Mouse (Mus musculus) adrenal gland, postnatal 10 days (tissue): ENCODE data around the gene Tmco4. TPM values are rescaled to one million over a fixed set of nuclear protein-coding genes. Genes with fewer than 3 reads are reported as not detected.
"Not testable (repeated sequence)": the region's sequence is repeated elsewhere in the genome, so short reads cannot be mapped to it uniquely, and the experiment has no call there.

Experiments used
- DNase-seq: peaks from one replicate; pipeline ENCODE4 v3.0.0; 2021; ENCODE audit warnings: mixed read lengths
- total RNA-seq, 2 experiments: library from RNA; stranded (reverse); gene quantifications; 2 replicates each; pipeline ENCODE4 v1.2.3; 2021

Tmco4 gene
- total RNA-seq, 2 experiments from 2014 or later = 14.7 to 15.0 TPM

DNA sequence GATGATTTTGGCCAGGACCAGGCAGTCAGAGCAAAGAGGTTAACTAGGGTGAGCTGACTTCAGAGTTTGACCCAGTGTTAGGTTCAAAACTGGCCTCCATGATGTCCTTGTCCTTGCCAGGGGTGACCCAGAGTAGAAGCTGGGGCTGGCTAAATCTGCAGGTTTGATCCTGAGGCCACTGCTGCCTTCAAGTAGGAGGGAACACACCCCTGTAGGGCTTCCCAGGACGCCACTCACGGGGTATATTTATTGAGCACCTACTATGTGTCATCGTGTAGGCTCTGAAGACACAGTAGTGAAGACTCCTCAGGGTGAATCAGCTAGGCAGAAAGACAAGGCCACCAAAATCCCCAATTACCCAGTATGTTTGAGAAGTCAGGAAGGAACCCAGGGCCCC, 1.0 kb downstream of the Tmco4 start:
- no peak for DNase-seq

- not testable (repeated sequence) for DNase-seq
Measured at GRCm38 (mm10) chr4:138974540-138974939, 1.9 kb downstream of the Tmco4 start.

- no peak for DNase-seq
Measured at GRCm38 (mm10) chr4:138975194-138975593, 2.5 kb downstream of the Tmco4 start.

DNA sequence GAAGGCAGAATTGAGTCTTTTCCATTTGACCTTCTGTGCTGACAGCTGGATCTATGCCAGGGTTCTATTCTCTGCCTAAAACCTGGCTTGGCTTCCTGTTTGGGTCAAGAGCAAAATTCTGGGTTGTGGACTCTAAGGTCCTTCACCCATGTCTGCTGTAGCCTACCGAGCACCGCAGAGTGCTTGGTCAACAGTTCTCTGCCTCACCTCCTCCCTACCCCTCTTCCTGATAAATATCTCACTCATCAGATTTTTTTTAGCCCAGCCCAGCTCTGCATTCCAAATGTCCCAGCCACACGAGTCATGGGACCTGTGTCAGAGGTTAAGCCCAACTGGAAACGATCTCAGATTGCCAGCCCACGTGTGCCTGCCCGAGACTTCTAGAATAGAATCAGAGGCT, 3.4 kb downstream of the Tmco4 start:
- DNase-seq = no peak

DNA sequence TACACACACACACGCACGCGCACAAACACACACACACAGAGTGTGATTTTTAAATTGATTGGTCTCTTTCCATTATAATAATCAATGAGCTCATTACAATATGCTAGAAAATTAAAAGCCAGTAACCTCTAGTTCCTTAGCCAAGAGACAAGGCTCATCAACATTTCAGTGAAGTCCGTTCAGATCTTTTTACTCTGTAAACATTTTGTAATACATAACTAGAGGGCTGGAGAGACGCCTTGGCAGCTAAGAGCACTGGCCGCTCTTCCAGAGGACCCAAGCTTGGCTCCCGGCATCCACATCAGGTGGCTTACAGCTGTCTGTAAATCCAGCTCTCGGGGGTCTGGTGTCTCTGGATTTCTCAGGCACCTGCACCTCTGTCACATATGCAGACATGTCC, 7.3 kb downstream of the Tmco4 start:
- no peak for DNase-seq

DNA sequence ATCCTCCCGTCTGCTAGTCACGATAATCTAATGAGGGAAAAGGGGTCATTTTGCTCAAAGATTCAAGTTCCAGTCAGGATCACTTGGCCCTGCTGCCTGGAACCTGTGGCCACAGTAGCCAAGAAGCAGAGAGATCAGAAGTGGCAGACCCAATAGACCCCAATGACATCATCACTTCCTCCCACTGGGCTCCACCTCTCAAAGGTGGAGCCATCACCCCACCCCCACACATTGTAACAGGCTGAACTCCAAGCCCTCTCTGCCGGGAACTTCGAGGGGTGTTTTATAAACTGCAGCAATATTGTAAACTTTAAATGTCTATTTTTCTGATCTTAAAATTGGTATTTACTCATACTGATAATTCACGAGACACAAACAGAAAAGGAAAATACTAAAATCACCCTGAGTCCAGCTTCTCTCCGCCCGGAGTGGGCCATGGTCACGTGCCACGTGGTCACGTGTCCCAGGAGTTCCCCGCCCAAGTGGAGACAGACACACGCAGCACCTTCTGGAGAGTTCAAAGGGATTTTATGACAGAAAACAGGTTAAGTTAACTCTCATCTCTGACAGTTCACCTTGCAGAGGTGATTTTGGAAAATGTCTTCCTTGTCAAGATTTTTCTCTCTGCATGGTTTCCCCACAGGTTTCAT, 8.2 kb downstream of the Tmco4 start:
- no peak for DNase-seq

- no peak for DNase-seq
Measured at GRCm38 (mm10) chr4:138983422-138983821, 10.7 kb downstream of the Tmco4 start.

GRCm38 (mm10) chr4:138984744-138985143, 12.1 kb downstream of the Tmco4 start:
- no peak for DNase-seq

DNA sequence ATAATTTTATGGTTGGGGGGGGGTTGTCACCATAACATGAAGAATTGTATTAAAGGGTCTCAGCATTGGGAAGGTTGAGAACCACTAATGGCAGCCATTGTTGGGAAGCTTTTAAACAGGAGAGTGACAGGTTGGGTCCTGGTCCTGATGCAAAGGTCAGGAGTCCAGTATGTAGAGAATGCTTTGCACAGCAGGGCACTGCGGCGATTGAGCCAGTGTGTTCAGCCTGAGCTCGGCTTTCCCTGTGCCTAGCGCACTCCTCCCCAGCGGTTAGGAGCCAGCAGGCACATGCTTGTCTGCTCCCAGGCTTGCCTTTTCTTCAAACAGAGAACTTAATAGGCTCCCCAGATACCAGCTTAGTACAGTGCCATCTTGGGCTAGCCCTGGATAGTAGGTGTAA, 13.6 kb downstream of the Tmco4 start:
- no peak for DNase-seq

- no peak for DNase-seq
Measured at GRCm38 (mm10) chr4:138994389-138994788, 21.7 kb downstream of the Tmco4 start.

DNA sequence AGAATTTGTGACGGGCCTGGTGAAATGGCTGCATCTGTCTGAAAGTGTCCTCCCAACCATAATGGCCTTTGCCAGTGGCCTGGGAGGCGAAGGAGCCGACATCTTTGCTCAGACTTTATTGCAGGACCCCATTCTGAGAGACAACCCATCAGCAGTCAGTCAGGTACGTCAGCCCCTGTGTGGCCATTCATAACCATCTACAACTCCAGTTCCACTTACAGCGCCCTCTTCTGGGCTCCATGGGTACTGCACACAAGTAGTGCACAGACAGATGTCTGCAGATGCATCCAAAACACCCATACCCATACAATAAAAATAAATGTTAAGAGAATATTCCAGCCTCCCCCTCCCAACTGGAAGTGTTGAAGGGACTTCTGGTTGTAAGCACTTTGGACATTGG, 23.7 kb downstream of the Tmco4 start:
- no peak for DNase-seq

DNA sequence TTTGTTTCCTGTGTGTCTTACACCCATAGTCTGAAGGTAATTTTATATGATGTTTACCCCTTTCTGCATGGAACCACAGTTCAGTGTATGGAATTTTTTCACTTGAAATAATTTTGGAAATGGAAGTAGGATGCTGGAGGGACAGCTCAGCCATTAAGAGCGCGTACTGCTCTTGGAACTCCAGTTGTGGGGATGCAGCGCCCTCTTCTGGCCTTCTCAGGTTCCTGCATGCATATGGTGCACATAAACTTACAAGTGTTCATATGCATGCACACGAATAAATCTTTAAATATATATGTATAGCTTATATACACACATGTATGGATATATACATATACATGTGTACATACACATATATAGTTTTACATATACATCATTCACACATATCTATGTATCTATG, 24.4 kb downstream of the Tmco4 start:
- DNase-seq = no peak

GRCm38 (mm10) chr4:138998611-138999010, 25.9 kb downstream of the Tmco4 start:
- no peak for DNase-seq

DNA sequence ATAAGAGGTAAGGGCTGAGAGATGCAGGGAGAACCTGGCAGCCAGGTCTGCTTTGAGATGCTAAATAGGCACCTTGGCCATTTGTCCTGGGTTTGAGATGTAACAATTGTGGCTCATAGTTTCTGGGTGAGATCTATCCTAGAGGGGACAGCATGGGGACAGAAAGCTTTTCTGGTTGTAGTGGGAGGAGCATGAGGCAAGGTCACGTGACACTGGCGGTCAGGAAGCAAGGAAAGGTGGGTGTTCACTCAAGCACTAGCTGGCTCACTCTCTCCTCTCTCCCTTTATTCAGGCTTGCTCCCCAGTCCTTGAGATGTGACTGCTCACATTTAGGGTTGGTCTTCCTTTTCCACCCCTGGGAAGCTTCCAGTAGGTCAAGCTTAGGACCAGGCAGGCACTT, 28.3 kb downstream of the Tmco4 start:
- no peak for DNase-seq

DNA sequence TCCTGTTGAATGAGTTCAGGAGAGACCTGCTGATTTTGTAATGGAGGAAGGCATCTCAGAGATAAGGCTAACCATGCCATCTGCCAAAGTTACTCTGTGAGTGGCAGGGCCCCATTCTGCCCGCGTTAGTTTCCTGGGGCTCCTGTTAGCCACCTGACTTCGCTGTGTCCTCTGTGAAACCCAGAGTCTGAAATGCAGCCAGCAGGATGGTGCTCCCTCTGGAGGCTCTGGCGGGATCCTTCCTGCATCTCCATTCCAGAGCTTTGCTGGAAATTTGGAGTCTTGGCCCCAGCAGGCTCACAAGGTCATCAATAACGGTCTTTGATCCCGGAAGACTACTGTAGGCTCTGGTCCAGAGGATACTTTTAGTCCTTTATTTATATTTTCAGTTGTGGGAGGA, 28.7 kb downstream of the Tmco4 start:
- DNase-seq = peak; percentile 60

- no peak for DNase-seq
Measured at GRCm38 (mm10) chr4:139004067-139004466, 31.4 kb downstream of the Tmco4 start.

DNA sequence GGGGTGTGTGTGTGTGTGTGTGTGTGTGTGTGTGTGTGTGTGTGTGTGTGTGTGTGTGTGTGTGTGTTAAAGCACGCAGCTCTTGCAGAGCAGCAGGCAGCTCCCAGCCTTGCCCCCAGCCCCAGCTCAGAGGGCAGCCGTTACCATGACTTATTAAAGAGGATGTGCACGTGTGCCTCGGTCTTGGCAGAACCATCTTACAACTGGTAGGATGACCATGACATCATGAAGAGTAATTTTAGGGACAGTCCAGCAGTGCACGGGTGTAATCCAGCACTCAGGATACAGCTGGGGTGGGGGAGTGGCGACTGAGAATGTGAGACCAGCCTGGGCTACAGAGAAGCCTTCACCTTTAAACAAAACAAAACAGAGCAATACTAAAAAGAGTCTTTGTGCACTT, 32.5 kb downstream of the Tmco4 start:
- DNase-seq = no peak

DNA sequence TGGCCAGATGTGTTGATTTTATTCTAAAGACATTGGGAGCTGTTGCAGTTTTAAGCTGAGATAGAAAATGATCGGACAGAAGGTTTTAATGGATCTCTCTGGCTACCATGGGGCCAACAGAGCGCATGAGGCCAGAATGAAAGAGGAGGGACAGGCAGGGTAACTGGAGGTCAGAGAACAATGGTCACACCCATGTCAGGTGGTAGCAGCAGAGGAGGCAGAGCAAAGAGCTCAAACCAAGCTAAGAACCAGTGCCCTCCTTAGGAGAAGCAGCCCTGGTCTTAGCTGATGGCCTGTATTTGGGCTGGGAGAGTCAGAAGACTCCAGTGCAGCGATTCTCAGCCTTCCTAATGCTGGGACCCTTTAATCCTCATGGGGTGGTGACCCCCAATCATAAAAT, 34.7 kb downstream of the Tmco4 start:
- DNase-seq = no peak

DNA sequence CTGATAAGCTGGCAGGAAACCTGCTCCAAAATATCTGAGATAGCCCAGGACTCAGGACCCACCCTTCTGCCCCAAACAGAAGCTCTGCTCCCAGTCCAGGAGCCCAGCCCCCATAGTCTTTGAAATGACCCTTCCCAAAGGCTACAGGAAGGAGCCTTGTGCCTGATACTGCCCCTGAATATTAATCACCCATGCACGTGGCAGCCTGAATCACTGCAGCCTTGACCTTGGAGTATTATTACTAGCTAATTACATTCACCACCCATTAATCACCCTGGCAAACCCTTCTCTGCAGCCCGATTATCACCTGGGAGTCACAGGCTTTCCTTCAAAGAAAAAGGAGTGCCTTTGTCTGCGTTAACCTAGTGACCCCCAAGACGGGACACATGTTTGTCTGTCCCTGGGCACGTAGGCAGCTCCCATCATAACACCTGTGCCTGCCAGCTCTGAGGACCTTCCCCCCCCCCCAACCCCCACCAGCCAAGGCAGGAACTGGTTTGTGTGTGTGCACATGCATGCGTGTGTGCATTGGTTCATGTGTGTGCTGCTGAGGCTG, 35.4 kb downstream of the Tmco4 start:
- DNase-seq = peak; percentile 34

- DNase-seq = no peak
Measured at GRCm38 (mm10) chr4:139011201-139011702, 38.6 kb downstream of the Tmco4 start.

DNA sequence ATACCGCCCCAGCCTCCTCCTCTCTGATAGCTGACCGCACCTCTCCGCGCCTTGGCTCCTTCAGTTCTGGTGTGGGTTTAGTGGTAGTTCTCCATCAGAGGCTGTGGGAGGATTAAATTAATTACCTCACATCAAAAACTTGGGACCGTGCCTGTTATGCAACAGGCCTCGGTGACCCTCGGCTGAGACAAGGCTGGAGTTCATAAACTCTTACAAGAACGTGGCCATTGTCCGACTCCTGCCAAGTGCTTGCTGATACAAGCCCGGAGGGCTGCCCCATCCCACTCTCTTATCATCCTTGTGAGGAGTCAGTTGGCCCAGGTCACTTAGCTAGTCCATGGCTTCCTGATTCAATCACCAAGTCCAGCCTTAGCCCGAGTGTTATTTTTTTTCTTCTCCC, 40.6 kb downstream of the Tmco4 start:
- peak; percentile 32 for DNase-seq

DNA sequence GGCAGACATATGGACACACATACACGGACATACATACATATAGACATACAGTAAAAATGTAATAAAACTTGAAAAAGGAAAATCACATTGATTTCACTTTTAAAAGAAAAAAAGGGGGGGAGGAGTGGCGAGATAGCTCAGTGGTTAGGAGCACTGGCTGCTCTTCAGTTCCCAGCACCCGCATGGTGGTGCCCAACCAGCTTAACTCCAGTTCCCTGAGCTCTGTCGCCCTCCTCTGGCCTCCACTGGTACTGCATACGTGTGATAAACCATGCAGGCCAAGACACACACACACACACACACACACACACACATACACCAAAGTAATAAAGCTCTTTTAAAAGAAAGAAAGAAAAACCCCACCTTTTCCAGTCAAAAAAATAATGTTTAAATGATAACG, 42.1 kb downstream of the Tmco4 start:
- no peak for DNase-seq

GRCm38 (mm10) chr4:139018388-139018787, 45.7 kb downstream of the Tmco4 start:
- no peak for DNase-seq

- no peak for DNase-seq
Measured at GRCm38 (mm10) chr4:139018976-139019375, 46.3 kb downstream of the Tmco4 start.
